Mouse (Mus musculus): ENCODE results near the gene Pramef6.
"Not testable (repeated sequence)": the region's sequence is repeated elsewhere in the genome, so short reads cannot be mapped to it uniquely, and the experiment has no call there.

Gene Pramef6

GRCm38 (mm10) chr4:143900280-143900679 lies at the start of gene Pramef6:
Gene Pramef6 (minus strand): TSS chr4:143900380.
- DNase-seq (ENCODE audit: low spot score in 2 of 2), result not testable (repeated sequence)

GRCm38 (mm10) chr4:143894406-143894805 lies 5.8 kb downstream of the Pramef6 start:
- DNase-seq (ENCODE audit: low spot score in 2 of 2), result not testable (repeated sequence)

GRCm38 (mm10) chr4:143882371-143882770 lies 17.8 kb downstream of the Pramef6 start:
- DNase-seq (ENCODE audit: low spot score in 2 of 2), result not testable (repeated sequence)

- DNase-seq (ENCODE audit: low spot score in 2 of 2), result not testable (repeated sequence)
Measured at GRCm38 (mm10) chr4:143846197-143846596, 54.0 kb downstream of the Pramef6 start, which contains the start of gene Gm13103. Gene Gm13103 (plus strand): TSS chr4:143846497.

Measured in thymus, postnatal 10 days (tissue).